Mouse (Mus musculus) spleen, postnatal 36 days (tissue): ENCODE measurements around the gene Rad1.
"Not testable (repeated sequence)": the region's sequence is repeated elsewhere in the genome, so short reads cannot be mapped to it uniquely, and the experiment has no call there.

Source experiments
- DNase-seq, 2 experiments: peaks; one replicate each; pipeline ENCODE4 v3.0.0; 2022; ENCODE audit warnings: low spot score in 2 of 2, mixed read lengths in 1 of 2

The Rad1 gene

GRCm38 (mm10) chr15:10485484-10486364, at the start of gene Rad1, which contains the start of gene Brix1:
Gene Rad1 (plus strand): TSS chr15:10486018.
Gene Brix1 (minus strand): TSS chr15:10485947.
- peak; percentile 93 to 95 for DNase-seq

- DNase-seq = no peak
Measured at GRCm38 (mm10) chr15:10436893-10437292, 48.9 kb upstream of the Rad1 start.

DNA sequence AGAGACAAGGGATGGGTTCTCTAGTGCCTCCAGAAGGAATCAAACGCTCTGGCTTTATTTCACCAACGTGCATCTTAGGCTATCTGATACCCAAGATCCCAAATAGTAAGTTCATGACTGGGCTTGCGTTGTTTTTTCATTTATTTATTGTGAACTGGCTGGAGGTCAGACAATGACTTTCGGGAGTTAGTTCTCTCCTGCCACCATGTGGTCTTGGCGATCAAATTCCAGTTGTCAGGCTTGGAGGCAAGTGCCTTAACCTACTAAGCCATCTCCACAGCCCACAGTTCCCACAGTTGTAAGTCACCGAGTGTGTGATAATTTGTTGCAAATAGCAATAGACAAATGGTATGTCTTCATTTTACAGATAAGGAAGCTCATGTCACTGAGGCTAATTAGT, 45.9 kb upstream of the Rad1 start:
- DNase-seq = no peak

GRCm38 (mm10) chr15:10441493-10441892, 44.3 kb upstream of the Rad1 start:
- no peak for DNase-seq

GRCm38 (mm10) chr15:10442275-10442674, 43.5 kb upstream of the Rad1 start:
- no peak for DNase-seq

- no peak for DNase-seq
Measured at GRCm38 (mm10) chr15:10447102-10447501, 38.7 kb upstream of the Rad1 start.

- DNase-seq = no peak
Measured at GRCm38 (mm10) chr15:10460986-10461385, 24.8 kb upstream of the Rad1 start.

DNA sequence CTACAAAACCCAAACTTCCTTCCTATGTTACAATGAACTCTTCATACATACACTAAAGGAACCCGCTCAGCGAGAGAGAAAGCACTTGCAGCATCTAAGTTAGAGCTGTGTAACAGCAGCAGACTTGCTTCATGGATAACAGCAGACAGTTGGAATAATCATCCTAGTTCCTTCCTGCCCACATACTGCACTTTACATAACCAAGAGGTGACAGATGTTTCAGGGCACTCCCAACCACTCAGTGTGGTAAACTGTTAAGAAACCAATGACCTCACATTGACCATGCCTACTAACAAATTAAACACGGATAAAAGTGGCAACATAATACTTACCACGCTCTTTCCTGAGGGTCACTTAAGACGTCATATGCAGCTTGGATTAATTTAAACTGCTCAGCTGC, 22.3 kb upstream of the Rad1 start:
- no peak for DNase-seq

DNA sequence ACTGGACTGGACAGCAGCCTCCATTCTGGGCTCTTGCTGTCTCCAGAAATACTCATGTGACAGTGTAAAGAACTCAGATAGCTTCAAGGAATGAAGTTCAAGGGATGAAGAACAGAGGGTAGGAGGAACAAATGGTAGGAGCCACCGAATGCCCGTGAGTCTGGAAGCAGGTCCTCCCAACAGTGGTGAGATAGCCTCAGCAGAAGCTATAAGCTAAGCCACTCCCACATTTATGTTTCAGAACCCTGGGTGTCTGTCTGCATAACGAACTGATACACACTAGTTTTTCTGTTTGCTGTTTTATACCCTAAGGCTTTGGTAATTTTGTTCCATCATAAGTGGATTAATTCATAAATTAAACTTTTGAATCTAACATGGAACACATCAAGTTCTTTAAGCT, 21.1 kb upstream of the Rad1 start:
- DNase-seq = no peak

- no peak for DNase-seq
Measured at GRCm38 (mm10) chr15:10468761-10469160, 17.1 kb upstream of the Rad1 start.

GRCm38 (mm10) chr15:10469641-10470150, 16.1 kb upstream of the Rad1 start:
- no peak for DNase-seq

DNA sequence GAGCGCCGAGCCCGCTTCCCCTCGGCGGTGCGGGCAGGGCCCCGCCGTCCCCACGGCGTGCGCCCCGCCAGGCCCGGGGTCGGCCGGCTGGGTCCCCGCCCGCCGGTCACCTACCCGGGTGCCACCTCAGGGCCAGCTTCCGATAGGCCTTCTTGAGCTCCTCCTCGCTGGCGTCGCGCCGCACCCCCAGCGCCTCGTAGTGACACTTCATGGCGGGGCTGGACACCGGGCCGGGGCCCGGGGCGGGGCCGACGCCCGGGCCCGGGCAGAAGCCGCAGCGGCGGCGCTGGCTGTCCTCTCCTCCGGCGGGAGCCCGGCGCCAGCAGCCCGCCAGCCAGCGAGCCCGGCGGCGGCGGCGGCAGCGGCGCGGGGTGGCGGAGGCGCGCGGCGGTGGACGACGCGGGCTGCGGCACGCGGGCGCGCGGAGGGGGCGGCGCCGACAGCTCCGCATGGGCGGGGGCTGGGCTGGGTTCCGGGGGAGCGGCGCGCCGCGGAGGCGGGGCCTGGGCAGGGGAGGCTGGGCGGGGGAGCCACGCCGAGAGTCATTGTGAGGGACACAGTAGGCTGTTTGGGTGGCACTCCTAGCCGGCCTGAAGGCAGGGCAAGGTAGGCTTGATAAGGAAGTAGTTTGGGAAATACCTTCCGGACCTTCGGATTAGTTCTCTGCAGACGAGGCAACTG, 15.5 kb upstream of the Rad1 start, which contains the start of gene Dnajc21:
Gene Dnajc21, minus strand, starts transcription at position 366 of the 681 bp plus-strand sequence.
- peak; percentile 83 to 86 for DNase-seq

- DNase-seq = no peak
Measured at GRCm38 (mm10) chr15:10470941-10471340, 14.9 kb upstream of the Rad1 start.

GRCm38 (mm10) chr15:10486365-10486839, 584 bp downstream of the Rad1 start:
- no peak for DNase-seq

DNA sequence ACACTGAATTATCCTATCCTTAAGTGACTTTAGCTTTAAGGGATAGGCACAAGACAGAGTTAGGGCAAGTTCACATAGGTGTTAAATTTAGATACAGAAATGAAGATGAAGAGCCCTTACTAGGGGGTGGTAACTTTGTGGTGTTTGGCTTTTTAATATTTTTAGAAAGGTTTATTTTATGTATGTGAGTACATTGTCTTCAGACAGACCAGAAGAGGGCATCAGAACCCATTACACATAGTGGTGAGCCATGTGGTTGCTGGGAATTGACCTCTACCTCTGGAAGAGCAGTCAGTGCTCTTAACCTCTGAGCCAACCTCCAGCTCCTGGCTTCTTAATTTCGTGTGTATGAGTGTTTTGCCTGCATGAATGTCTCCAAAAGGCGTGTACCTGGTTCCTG, 1.4 kb downstream of the Rad1 start:
- DNase-seq = no peak

DNA sequence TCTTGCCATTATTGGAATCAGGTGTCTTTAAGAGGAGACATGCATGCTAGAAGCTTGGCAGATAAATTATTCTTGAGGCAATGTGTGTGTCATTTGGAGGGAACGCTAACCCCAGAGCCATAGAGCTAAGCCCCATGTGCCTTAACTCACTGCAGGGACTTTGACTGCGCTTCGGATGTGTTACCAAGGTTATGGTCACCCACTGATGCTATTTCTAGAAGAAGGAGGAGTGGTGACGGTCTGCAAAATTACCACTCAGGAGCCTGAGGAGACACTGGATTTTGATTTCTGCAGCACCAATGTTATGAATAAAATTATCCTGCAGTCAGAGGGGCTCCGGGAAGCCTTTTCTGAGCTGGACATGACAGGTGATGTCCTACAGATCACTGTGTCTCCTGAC, 4.3 kb downstream of the Rad1 start:
- DNase-seq = no peak

GRCm38 (mm10) chr15:10495944-10496343, 10.1 kb downstream of the Rad1 start:
- DNase-seq = no peak

GRCm38 (mm10) chr15:10496696-10497095, 10.9 kb downstream of the Rad1 start:
- not testable (repeated sequence) for DNase-seq

- no peak for DNase-seq
Measured at GRCm38 (mm10) chr15:10499593-10499992, 13.8 kb downstream of the Rad1 start.

- no peak for DNase-seq
Measured at GRCm38 (mm10) chr15:10500035-10500434, 14.2 kb downstream of the Rad1 start.

DNA sequence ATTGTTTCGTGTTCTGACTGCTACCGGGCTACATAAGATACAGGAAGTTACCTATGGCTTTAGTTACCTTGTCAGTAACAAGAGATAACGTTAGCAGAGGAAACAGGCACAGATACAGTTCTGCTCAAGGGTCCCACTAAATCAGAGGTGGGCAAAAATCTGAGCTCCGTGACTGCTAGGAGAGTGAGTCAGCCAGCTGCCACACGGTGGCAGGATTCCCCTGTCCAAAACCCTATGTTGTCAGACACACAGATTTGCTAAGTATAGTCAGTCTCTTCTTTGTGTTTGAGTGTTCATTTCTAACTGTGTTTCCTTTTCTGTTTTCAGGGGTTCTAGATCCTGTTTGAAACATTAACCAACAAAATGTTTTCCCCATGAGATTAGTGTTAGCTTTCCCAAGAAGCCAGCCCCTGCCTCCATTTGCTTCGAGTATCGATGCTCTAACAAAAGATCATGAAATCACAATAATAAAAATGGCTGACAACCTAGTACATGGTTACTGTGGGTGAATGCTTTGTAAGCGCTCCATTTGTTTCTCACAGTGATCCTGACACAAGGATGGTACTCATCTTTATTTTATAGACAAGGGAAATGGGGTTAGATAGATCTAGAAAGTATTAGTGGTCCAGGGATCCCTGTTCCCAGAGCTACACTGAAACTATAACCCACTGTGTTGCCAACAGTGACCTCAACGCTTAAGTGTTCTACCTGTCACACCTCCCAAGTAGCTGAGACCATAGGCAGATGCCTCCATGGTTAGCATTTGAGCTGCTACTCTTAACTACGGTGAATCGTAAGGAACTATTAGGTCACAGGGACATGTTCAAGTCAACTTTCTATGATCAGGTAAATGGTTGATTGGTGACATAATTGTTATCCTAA, 15.3 kb downstream of the Rad1 start:
- no peak for DNase-seq
